10 mouse cellular contexts compared by ENCODE assay signal in the genomic region with DNA sequence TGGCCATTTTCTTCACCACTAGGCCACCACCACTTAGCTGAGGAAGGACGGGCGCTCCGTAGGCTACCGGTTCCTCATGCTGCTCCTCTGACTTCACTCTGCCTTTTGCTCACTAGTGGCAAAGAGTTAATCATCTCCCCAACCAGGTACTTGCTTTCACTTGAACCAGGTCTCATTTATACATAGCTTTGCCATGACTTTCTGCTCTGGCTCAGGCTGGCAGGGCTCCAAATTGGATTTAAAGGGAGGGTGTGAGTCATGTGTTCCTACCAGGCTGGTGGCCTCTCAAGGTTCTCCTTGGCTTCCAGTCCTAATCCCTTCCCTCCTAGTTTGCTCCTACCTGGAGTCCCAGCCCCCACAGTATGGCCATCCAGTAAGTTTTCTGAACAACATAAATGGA.
DNase-seq lines count a peak whose midpoint lies in the region; ATAC-seq lines count a peak whose summit lies in the region.
"Had no signal": no experiment of that assay in that cellular context is flagged by ENCODE, and none has a peak within 500 bp of the region (broad histone marks: within the 10 kb centered on the region; RNA-seq: fewer than 3 reads in every experiment).

No protein-coding gene starts in this region.

- WGBS in limb, embryonic 13.5 days: 81% methylated on average over 4 of the region's 4 CpGs
- 78% methylated on average over 4 of the region's 4 CpGs for WGBS in stomach, embryonic 15.5 days
- WGBS in midbrain, embryonic 14.5 days: 95% methylated on average over 4 of the region's 4 CpGs

- no peaks in the 10 kb centered on the region for H3K27me3 ChIP-seq in limb, embryonic 13.5 days
- H3K27me3 ChIP-seq in stomach, embryonic 15.5 days (replicated peaks): no peaks in the 10 kb centered on the region
- H3K27me3 ChIP-seq in midbrain, embryonic 14.5 days (ENCODE audit: control insufficient read depth, insufficient read depth, low read length): no peaks in the 10 kb centered on the region

- no peaks in the 10 kb centered on the region for H3K9me3 ChIP-seq in limb, embryonic 13.5 days
- H3K9me3 ChIP-seq in stomach, embryonic 15.5 days: no peaks in the 10 kb centered on the region
- H3K9me3 ChIP-seq in midbrain, embryonic 14.5 days (ENCODE audit: control insufficient read depth, low read length): no peaks in the 10 kb centered on the region
- H3K9me3 ChIP-seq: midbrain, embryonic 12.5 days had no signal

- peak overlapping the region; percentile 12; the same call in 1 of the 2 replicates for H3K27ac ChIP-seq in limb, embryonic 13.5 days
- H3K27ac ChIP-seq in stomach, embryonic 15.5 days: peak overlapping the region; percentile 54; the same call in 1 of the 2 replicates
- H3K27ac ChIP-seq in midbrain, embryonic 14.5 days (replicated peaks; ENCODE audit: low read depth, low read length): no peak overlapping the region
- H3K27ac ChIP-seq: midbrain, embryonic 12.5 days had no signal

- ATAC-seq in limb, embryonic 13.5 days (ENCODE audit: low FRiP score, low read depth): no peak
- ATAC-seq in stomach, embryonic 15.5 days (ENCODE audit: insufficient read depth, low FRiP score, low read depth): peak; percentile 76; the same call in 1 of the 2 replicates
- no peak for ATAC-seq in CD4-positive, CD25-positive, alpha-beta regulatory T cell, adult 4 months
- ATAC-seq in midbrain, embryonic 14.5 days (ENCODE audit: low FRiP score, low TSS enrichment): no peak

- no peaks in the 10 kb centered on the region for H3K36me3 ChIP-seq in limb, embryonic 13.5 days
- no peaks in the 10 kb centered on the region for H3K36me3 ChIP-seq in stomach, embryonic 15.5 days
- no peaks in the 10 kb centered on the region for H3K36me3 ChIP-seq in midbrain, embryonic 14.5 days (ENCODE audit: control insufficient read depth, insufficient read depth, low read length)
- H3K36me3 ChIP-seq: midbrain, embryonic 12.5 days had no signal

- intact Hi-C loops in heart, postnatal 14 days (cut with DNase I): no loop called here

- peaks cover 31% of the 10 kb centered on the region for H3K4me1 ChIP-seq in limb, embryonic 13.5 days
- 0 out of 2 replicates have a peak, but pooled peaks cover 10% of the 10 kb centered on the region for H3K4me1 ChIP-seq in stomach, embryonic 15.5 days
- H3K4me1 ChIP-seq in midbrain, embryonic 14.5 days (ENCODE audit: control insufficient read depth, insufficient read depth, low read length): peaks cover 5% of the 10 kb centered on the region; the same call in 1 of the 2 replicates

- peak overlapping the region; percentile 86 for H3K4me2 ChIP-seq in limb, embryonic 13.5 days (replicated peaks)
- H3K4me2 ChIP-seq in stomach, embryonic 15.5 days: no peak overlapping the region
- no peak overlapping the region for H3K4me2 ChIP-seq in midbrain, embryonic 14.5 days (ENCODE audit: low read length)
- H3K4me2 ChIP-seq: midbrain, embryonic 12.5 days had no signal

- no peak overlapping the region for H3K9ac ChIP-seq in limb, embryonic 13.5 days
- no peak overlapping the region for H3K9ac ChIP-seq in stomach, embryonic 15.5 days
- H3K9ac ChIP-seq in midbrain, embryonic 14.5 days (replicated peaks; ENCODE audit: low read length): no peak overlapping the region
- H3K9ac ChIP-seq: midbrain, embryonic 12.5 days had no signal

- H3K4me3 ChIP-seq in limb, embryonic 13.5 days: no peak overlapping the region
- H3K4me3 ChIP-seq in stomach, embryonic 15.5 days (replicated peaks): no peak overlapping the region
- no peak overlapping the region for H3K4me3 ChIP-seq in midbrain, embryonic 14.5 days (replicated peaks; ENCODE audit: low read depth, low read length)
- H3K4me3 ChIP-seq: midbrain, embryonic 12.5 days had no signal

- peak; percentile 86 for DNase-seq in heart, adult 11 months
- DNase-seq in heart, postnatal 14 days: no peak
- DNase-seq in kidney, adult 11 months: peak; percentile 95
- DNase-seq in frontal cortex, postnatal 25 days (ENCODE audit: low spot score in 2 of 2): no peak
- no peak for DNase-seq in midbrain, embryonic 14.5 days
- DNase-seq: gastrocnemius, postnatal 25 days had no signal

Comparison
In these comparisons a context has a peak if more than half of its experiments do, and no peak if none do; other contexts are left out.
1. DNase-seq: peak in heart, adult 11 months (single experiment) and kidney, adult 11 months (single experiment); none in heart, postnatal 14 days (0 of 2), frontal cortex, postnatal 25 days (0 of 2) and midbrain, embryonic 14.5 days (single experiment).